Mouse (Mus musculus): ENCODE measurements at regions not wholly inside any gene's neighbourhood (a gene's known extent, or its start where the extent isn't known, plus 50 kb on each side); places are given as distances from the start of the nearest gene placed in this dataset.

GRCm38 (mm10) chr11:63424319-63424718 lies 295.5 kb downstream of the Pmp22 start:
- TF ChIP-seq CTCF (IDR thresholded peaks at IDR 0.05; ENCODE audit: extremely low read depth, insufficient read length, insufficient replicate concordance, low read depth, low read length) (no peak), POLR2A (IDR thresholded peaks at IDR 0.05; ENCODE audit: low read depth, low read length) (no peak)

All from small intestine, adult 2 months (tissue).